Mouse (Mus musculus): Measurements from ENCODE around the gene Yjefn3. TPM values are rescaled to one million over a fixed set of nuclear protein-coding genes. Genes with fewer than 3 reads are reported as not detected.
"Not testable (repeated sequence)": the region's sequence is repeated elsewhere in the genome, so short reads cannot be mapped to it uniquely, and the experiment has no call there.

The Yjefn3 gene
- polyA plus RNA-seq (2012; ENCODE audit: insufficient read depth, insufficient read length, missing spikeins) = not detected in 2 replicates

DNA sequence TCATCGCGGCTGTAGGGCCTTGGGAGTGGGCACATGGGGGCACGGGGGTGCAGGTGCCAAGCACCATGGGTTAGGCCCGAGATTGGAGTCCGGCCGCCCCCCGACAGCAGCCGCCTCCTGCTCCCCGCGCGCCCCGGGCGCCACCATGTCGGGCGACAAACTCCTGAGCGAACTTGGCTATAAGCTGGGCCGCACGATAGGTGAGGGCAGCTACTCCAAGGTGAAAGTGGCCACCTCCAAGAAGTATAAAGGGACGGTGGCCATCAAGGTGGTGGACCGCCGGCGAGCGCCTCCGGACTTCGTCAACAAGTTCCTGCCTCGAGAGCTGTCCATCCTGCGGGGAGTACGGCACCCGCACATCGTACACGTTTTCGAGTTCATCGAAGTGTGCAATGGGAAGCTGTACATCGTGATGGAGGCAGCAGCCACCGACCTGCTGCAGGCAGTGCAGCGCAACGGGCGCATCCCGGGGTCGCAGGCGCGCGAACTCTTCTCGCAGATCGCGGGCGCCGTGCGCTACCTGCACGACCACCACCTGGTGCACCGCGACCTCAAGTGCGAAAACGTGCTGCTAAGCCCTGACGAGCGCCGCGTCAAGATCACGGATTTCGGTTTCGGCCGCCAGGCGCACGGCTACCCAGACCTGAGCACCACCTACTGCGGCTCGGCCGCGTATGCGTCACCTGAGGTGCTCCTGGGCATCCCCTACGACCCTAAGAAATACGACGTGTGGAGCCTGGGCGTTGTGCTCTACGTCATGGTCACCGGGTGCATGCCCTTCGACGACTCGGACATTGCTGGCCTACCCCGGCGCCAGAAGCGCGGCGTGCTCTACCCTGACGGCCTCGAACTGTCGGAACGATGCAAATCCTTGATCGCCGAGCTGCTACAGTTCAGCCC is at the start of gene Yjefn3, which contains the start of the genes Tssk6 and Ndufa13:
Gene Yjefn3 (minus strand): TSS at position 550 of the 900 bp plus-strand sequence.
Gene Tssk6 (plus strand): TSS at position 22 of the 900 bp plus-strand sequence.
Gene Ndufa13 (minus strand): TSS at position 396 of the 900 bp plus-strand sequence.
- peak within 1 kb of the TSS; percentile 85 for H3K4me3 ChIP-seq (ENCODE audit: insufficient read depth, low read length)
- peaks cover 19% of the 10 kb centered on the region for H3K4me1 ChIP-seq (ENCODE audit: control insufficient read depth, insufficient read depth, low read length)
- TF ChIP-seq POLR2A (IDR thresholded peaks at IDR 0.05; ENCODE audit: borderline replicate concordance, low read depth, low read length) = no peak
- TF ChIP-seq CTCF (IDR thresholded peaks at IDR 0.05; ENCODE audit: low read depth, low read length) = no peak
- peak within 1 kb of the TSS; percentile 91 for H3K27ac ChIP-seq (ENCODE audit: insufficient read depth, low read depth, low read length)

DNA sequence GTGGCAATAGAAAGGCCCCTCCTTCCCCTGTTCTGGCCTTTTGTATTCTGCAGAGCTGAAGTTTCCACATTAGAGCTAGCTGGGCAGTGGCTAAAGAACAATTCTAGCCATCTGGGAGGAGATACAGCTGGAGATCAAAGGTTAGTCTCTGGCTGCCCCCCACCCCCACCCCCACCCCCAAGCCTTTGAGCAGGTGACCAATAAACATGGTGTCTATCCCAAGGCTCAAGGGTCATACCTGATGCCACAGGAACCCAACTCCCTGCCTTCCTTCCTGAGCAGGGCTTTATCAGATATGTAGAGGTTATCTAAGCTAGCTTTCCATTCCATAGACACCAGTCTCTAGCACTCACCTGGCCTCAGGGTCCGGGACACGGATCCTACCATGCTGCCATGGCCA is 47.8 kb upstream of the Yjefn3 start:
- Histone ChIP-seq H3K27ac (ENCODE audit: insufficient read depth, low read depth, low read length) (no peak overlapping the region), H3K4me3 (ENCODE audit: insufficient read depth, low read length) (no peak overlapping the region), H3K4me1 (ENCODE audit: control insufficient read depth, insufficient read depth, low read length) (peaks cover 37% of the 10 kb centered on the region)
- no peak for TF ChIP-seq CTCF (IDR thresholded peaks at IDR 0.05; ENCODE audit: low read depth, low read length)
- TF ChIP-seq POLR2A (IDR thresholded peaks at IDR 0.05; ENCODE audit: borderline replicate concordance, low read depth, low read length) = no peak

DNA sequence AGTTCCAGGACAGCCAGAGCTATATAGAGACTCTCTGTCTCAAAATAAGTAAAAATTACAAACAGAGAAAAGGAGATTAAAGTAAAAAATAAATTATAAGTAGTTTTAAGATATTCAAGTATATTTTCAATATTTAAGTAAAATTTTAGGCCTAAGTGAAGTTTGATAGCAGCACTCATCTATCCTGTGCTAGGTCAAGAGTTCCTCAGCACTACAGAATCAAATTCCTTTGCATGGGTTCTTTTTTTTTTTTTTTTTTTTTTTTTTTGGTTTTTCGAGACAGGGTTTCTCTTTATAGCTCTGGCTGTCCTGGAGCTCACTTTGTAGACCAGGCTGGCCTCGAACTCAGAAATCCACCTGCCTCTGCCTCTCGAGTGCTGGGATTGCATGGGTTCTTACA is 40.0 kb upstream of the Yjefn3 start:
- H3K4me3 ChIP-seq (ENCODE audit: insufficient read depth, low read length); H3K27ac ChIP-seq (ENCODE audit: insufficient read depth, low read depth, low read length): not testable (repeated sequence)
- H3K4me1 ChIP-seq (ENCODE audit: control insufficient read depth, insufficient read depth, low read length) = peaks cover 38% of the 10 kb centered on the region

DNA sequence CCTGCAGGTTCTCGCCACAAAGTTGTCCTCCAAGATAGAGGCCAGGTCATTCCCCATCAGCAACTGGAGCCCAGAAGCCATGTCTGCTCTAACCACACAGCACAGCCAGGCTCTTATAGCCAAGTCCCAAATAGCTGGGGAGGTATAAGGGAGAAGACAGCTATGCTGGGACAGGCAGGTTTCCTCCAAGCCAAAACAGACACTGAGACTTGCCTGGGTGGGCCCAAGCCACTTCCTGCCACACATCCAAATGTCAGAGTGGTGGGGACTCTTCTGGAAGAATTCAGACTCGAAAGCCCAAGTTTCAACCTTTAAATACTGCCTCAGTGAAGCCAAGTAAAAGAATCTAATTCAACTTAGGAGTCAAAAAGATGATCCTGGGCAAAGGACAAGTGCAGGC is 37.9 kb upstream of the Yjefn3 start:
- TF ChIP-seq POLR2A (IDR thresholded peaks at IDR 0.05; ENCODE audit: borderline replicate concordance, low read depth, low read length) (no peak), CTCF (IDR thresholded peaks at IDR 0.05; ENCODE audit: low read depth, low read length) (no peak)
- Histone ChIP-seq H3K4me1 (ENCODE audit: control insufficient read depth, insufficient read depth, low read length) (peaks cover 57% of the 10 kb centered on the region), H3K27ac (ENCODE audit: insufficient read depth, low read depth, low read length) (no peak overlapping the region), H3K4me3 (ENCODE audit: insufficient read depth, low read length) (no peak overlapping the region)

DNA sequence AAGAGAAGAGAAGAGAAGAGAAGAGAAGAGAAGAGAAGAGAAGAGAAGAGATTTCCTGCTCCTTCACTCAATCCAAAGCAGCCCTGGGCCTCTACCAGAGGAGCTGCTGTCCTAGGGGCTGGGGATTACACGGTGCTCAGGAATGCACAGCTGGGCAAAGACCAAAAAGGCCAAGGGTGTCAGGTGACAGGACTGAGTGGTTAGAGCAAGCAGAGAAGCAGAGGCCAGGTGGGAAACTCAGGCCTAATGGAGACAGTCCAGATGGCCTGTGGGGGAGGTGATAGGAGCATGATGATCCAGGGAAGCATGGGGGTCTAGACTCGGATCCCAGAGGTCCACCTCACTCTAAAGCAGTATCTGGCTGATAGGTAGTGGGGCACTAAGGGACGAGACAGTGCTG is 37.1 kb upstream of the Yjefn3 start:
- no peak overlapping the region for H3K27ac ChIP-seq (ENCODE audit: insufficient read depth, low read depth, low read length)
- peaks cover 58% of the 10 kb centered on the region for H3K4me1 ChIP-seq (ENCODE audit: control insufficient read depth, insufficient read depth, low read length)

DNA sequence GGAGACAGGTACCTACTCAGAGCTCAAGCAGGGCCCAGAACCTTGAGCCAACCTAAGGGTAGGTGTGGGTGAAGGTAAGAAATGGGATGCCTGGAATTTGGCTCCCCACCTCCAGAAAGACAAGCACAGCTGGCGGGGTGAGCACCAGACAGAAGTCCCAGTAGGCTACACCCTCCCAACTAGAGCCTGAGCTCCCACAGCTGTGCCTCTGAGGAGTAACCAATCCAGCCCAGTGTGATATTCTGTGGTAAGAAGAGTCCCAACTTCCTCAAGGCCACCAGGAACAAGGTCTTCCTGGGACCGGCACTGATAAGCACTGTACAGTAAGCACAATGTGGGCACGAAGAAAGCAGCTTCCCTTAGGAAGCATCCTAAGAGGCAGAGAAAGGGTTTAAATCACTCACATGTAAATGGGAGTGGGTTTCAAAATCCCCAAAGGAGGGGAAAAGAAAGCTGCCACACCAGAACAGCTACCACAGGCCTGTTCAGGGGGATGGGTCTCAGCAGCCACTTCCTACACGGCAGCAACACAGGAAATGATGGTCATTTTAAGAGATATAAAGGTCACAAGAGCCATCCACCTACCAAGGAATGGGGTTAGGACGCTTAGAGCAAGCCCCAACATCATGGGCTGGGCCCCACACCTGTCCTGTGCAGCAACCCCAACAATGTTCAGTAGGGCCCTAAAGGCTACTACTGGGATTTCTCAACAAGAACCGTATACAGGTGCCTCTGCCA is 35.9 kb upstream of the Yjefn3 start:
- H3K4me1 ChIP-seq (ENCODE audit: control insufficient read depth, insufficient read depth, low read length) = peaks cover 63% of the 10 kb centered on the region
- H3K27ac ChIP-seq (ENCODE audit: insufficient read depth, low read depth, low read length) = peak overlapping the region; percentile 68
- no peak for TF ChIP-seq CTCF (IDR thresholded peaks at IDR 0.05; ENCODE audit: low read depth, low read length)
- TF ChIP-seq POLR2A (IDR thresholded peaks at IDR 0.05; ENCODE audit: borderline replicate concordance, low read depth, low read length) = no peak
- H3K4me3 ChIP-seq (ENCODE audit: insufficient read depth, low read length) = no peak overlapping the region

More for the DNA sequence above, 37.1 kb upstream of the Yjefn3 start:
- no peak for TF ChIP-seq CTCF (IDR thresholded peaks at IDR 0.05; ENCODE audit: low read depth, low read length)
- H3K4me3 ChIP-seq (ENCODE audit: insufficient read depth, low read length) = no peak overlapping the region

DNA sequence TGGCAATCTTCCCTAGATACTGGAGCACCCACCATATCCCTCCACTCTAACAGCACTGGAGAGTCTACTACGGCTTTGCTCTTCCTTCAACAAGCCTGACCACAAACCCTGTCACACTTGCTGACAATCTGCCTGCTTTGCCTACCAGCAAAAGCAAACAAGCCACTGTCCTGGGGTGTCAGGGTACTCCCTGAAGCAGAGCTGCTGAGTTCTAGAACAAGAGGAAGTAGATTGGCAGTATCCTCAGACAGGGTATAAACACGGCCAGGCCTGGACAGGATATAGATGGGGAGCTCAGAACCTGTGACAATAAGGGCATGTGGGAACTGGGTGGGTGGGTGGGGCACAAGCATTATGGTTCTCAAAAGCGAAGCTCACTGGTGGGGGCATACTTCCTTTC is 35.0 kb upstream of the Yjefn3 start:
- Histone ChIP-seq H3K4me1 (ENCODE audit: control insufficient read depth, insufficient read depth, low read length) (peaks cover 63% of the 10 kb centered on the region), H3K27ac (ENCODE audit: insufficient read depth, low read depth, low read length) (peak overlapping the region; percentile 42), H3K4me3 (ENCODE audit: insufficient read depth, low read length) (no peak overlapping the region)
- TF ChIP-seq POLR2A (IDR thresholded peaks at IDR 0.05; ENCODE audit: borderline replicate concordance, low read depth, low read length) = no peak
- no peak for TF ChIP-seq CTCF (IDR thresholded peaks at IDR 0.05; ENCODE audit: low read depth, low read length)

DNA sequence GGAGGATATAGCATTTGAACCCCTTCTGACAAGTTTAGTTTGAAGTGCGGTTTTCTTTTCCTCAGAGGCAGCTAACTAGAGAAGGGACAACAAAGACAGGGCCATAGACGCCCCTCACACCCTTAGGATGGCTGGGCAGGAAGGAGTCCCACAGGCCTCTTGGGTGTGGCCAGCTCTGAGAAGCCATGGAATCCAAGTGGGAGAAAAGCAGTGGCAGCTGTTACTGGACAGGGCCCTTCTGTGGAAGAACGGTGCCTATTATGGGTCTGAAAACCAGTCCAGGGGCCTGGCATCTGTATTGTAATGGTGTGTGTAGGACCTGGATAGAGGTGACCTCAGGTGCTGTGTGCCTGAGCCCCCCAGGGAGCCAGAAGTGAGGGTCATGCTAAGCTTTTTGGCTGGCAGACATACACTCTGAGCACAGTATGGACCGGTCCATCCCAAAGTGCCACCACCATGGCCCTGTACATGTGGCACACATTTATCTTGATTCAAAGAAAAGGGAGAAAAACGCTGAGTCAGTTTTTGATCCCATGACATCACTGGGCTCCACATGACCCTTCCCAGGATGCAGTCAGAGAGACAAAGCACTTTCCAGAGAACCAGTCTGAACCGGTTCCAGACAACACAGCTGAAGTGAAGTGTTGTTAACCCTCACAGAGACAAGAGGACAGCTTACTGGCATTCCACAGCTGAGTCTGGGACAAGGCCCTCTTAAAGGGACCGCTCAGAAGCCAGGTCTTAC is 33.7 kb upstream of the Yjefn3 start:
- no peak overlapping the region for H3K4me3 ChIP-seq (ENCODE audit: insufficient read depth, low read length)

DNA sequence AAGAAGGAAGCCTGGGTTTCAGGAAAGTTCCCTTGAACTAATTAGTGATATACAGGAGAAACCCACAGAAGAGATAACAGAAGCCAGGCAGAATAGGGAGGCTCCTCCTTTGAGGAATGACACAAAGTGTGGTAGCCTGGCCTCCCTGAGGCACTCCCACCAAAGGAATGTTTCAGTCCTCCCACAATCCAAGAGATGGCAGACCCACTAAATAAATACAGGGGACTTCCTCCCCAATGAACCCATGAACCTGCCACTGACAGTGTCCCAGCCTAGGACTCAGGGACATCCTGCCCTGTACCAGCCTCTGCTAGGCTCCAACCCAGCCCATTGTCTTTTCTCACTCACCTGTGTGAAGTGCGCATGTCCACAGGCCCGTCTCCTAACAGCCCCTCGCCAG is 32.9 kb upstream of the Yjefn3 start:
- H3K4me1 ChIP-seq (ENCODE audit: control insufficient read depth, insufficient read depth, low read length) = peaks cover 52% of the 10 kb centered on the region
- H3K27ac ChIP-seq (ENCODE audit: insufficient read depth, low read depth, low read length) = no peak overlapping the region
- TF ChIP-seq CTCF (IDR thresholded peaks at IDR 0.05; ENCODE audit: low read depth, low read length) (no peak), POLR2A (IDR thresholded peaks at IDR 0.05; ENCODE audit: borderline replicate concordance, low read depth, low read length) (no peak)
- H3K4me3 ChIP-seq (ENCODE audit: insufficient read depth, low read length) = no peak overlapping the region

More for the DNA sequence above, 33.7 kb upstream of the Yjefn3 start:
- Histone ChIP-seq H3K27ac (ENCODE audit: insufficient read depth, low read depth, low read length) (peak overlapping the region; percentile 47), H3K4me1 (ENCODE audit: control insufficient read depth, insufficient read depth, low read length) (peaks cover 59% of the 10 kb centered on the region)
- TF ChIP-seq POLR2A (IDR thresholded peaks at IDR 0.05; ENCODE audit: borderline replicate concordance, low read depth, low read length) = no peak
- TF ChIP-seq CTCF (IDR thresholded peaks at IDR 0.05; ENCODE audit: low read depth, low read length) = no peak
